Mouse (Mus musculus) E14TG2a.4 (cell line): Measurements from ENCODE around the gene Cdca5.

Experiments
- H3K27me3 ChIP-seq: 2 replicates; pipeline ENCODE4 v1.6.1; 2014; ENCODE audit warnings: low read length, control low read depth; ENCODE audit not compliant: insufficient read depth
- H3K36me3 ChIP-seq: 2 replicates; pipeline ENCODE4 v1.6.1; 2014; ENCODE audit warnings: low read length, control low read depth; ENCODE audit not compliant: insufficient read depth
- H3K4me1 ChIP-seq: replicated peaks from 2 replicates; pipeline ENCODE4 v1.6.1; 2014; ENCODE audit warnings: low read depth, low read length, control low read depth
- H3K4me3 ChIP-seq: replicated peaks from 2 replicates; pipeline ENCODE4 v1.5.1; 2014; ENCODE audit warnings: mild to moderate bottlenecking, low read length
- H3K9me3 ChIP-seq: 2 replicates; pipeline ENCODE4 v1.6.1; 2014; ENCODE audit warnings: low read length, control low read depth
- CTCF ChIP-seq: conservative IDR thresholded peaks from 2 replicates; pipeline ENCODE4 v1.5.1; 2014; ENCODE audit warnings: low read length
- NANOG ChIP-seq: IDR thresholded peaks from 2 replicates; pipeline ENCODE4 v1.6.1; 2014; ENCODE audit warnings: borderline replicate concordance, low read length, mixed read lengths
- POU5F1 ChIP-seq: IDR thresholded peaks from 2 replicates; pipeline ENCODE4 v1.6.1; 2014; ENCODE audit warnings: low read length, borderline replicate concordance

The Cdca5 gene

DNA sequence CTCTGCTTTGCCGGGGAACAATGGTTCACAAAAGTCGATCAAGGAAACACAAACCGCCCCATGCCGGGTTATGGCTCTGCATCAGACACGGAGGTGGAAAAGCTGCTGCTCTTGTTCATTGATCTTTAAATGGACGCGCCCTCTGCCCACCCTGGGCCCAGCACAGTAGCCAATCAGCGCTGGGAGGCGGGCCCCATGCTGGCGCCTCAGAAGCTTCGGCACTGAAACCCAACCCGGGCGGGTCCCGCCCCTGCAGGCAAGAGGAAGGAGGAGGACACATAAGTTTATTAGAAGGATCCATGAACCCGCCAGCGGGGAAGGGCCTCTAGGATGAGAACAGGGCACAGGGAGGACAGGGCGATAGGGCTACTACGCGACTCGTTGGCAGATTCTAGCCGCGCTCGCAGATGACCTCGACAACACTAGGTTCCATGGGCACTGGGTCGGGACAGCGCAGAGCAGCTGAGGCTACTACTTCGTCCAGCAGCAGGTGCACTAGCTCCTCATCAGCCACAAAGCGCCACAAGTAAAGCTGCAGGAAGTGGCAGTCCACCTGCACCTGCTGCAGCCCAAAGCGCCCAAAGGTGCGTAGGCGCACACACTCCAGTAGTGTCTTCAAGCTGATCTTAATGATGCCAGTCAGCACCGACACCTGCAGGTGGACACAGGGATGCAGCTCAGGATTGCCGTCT, 16.9 kb upstream of the Cdca5 start, which contains the start of gene Tm7sf2:
Gene Tm7sf2, minus strand, starts transcription at position 650 of the 692 bp plus-strand sequence.
- no peaks in the 10 kb centered on the region for H3K9me3 ChIP-seq
- peak within 1 kb of the TSS; percentile 86 for H3K4me3 ChIP-seq
- peaks cover 46% of the 10 kb centered on the region for H3K36me3 ChIP-seq
- no peaks in the 10 kb centered on the region for H3K27me3 ChIP-seq
- no peak for TF ChIP-seq CTCF
- no peak for TF ChIP-seq POU5F1
- no peak for TF ChIP-seq NANOG
- peaks cover 75% of the 10 kb centered on the region for H3K4me1 ChIP-seq

DNA sequence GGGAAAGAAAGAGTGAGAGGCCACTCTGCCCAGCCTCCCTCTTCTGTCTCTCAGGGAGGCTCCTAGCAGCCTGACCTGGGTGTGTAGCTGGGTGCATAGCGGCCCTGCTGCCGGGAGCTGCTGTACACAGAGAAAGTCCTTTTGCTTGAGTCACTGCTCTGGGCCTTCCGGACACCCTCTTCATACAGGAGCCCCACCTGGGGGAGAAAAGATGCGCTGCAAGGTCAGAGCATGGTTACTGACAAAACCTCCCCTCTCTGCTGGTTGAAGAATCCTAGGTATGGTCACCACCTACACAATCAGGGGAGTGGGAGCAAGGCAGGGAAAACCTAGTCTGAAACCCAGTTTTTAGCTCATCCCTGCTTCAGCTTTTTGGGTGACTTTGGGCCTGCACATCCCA, 15.8 kb upstream of the Cdca5 start:
- TF ChIP-seq POU5F1 (no peak), NANOG (no peak), CTCF (no peak)
- peaks cover 66% of the 10 kb centered on the region for H3K4me1 ChIP-seq

DNA sequence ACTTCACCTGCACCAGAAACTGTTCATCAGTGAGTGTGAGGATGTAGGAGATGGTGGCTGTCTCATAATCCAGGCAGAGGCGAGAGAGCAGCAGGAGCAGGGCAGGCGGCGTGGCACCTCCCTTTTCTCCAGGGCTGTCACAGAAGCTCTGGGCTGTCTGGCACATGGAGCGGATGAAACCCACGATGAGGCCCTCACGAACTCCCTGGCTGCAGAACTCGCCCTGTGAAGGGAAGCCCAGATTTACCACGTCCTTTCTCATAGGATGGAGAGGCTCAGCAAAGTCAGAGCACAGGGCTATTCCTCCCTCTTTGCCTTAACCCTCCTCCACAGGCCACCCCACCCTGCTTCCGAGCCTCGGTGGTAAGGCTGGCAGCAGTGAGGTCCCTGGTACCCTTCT, 14.9 kb upstream of the Cdca5 start:
- peaks cover 50% of the 10 kb centered on the region for H3K36me3 ChIP-seq
- TF ChIP-seq CTCF (no peak), NANOG (no peak), POU5F1 (no peak)

More for the DNA sequence above, 15.8 kb upstream of the Cdca5 start:
- H3K4me3 ChIP-seq, result no peak overlapping the region
- no peaks in the 10 kb centered on the region for H3K9me3 ChIP-seq
- H3K36me3 ChIP-seq, result peaks cover 44% of the 10 kb centered on the region
- no peaks in the 10 kb centered on the region for H3K27me3 ChIP-seq

DNA sequence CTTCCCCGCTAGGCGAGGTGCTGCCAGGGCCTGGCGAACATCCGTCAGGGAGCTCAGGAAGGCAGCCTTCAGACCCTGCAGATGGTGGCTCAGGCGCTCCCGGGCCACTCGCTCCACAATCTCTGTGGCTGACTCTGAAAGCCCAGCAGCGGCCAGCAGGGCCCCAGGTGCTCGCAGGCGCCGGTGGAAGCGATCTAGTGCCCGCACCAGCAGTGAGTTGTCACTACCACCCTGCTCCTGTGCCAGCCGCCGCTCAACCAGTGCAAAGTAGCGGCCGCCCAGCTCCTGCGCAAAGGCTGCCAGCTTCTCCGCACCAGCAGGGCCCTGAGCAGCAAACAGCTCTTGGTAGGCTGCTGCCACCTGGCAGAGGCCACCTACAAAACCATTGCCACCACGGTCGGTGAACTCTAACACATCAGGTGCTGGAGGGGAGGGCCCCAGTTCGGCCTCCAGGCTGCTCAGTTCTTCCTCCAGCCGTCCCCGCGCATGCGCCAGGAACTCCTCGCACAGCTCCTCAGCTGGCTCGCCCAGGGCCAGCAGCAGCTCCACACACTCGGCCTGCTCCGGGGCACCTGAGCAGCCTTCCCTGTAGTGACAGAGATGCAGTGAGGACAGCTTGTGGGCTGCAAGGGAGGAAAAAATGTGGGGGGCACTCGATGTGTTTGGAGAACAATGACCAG, 14.1 kb upstream of the Cdca5 start:
- TF ChIP-seq POU5F1 (no peak), NANOG (no peak), CTCF (no peak)
- Histone ChIP-seq H3K27me3 (no peaks in the 10 kb centered on the region), H3K4me3 (peak overlapping the region; percentile 79), H3K9me3 (no peaks in the 10 kb centered on the region), H3K36me3 (peaks cover 54% of the 10 kb centered on the region), H3K4me1 (peaks cover 62% of the 10 kb centered on the region)

More for the DNA sequence above, 14.9 kb upstream of the Cdca5 start:
- Histone ChIP-seq H3K9me3 (no peaks in the 10 kb centered on the region), H3K4me1 (peaks cover 62% of the 10 kb centered on the region), H3K4me3 (peak overlapping the region; percentile 79; the same call in 1 of the 2 replicates), H3K27me3 (no peaks in the 10 kb centered on the region)

DNA sequence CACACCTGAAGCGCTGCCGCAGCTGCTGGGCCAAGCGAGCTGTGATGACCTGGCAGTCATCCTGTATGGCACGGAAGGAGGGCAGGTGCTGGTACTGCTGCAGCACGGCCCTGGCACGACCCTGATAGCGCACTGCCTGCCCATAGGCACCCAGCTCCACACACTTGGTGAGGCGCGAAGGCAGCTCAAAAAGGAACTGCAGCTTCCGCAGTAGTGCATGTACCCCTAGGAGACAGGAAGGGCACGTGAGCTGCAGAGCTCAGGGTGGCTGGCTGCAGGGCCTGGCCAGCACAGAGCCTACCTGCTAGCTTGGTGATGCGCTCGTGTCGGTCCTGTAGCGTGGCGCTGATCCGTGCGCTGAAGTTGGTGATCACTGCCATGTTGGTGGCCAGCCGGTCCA, 13.5 kb upstream of the Cdca5 start:
- Histone ChIP-seq H3K27me3 (no peaks in the 10 kb centered on the region), H3K4me3 (peak overlapping the region; percentile 79), H3K9me3 (no peaks in the 10 kb centered on the region), H3K4me1 (peaks cover 65% of the 10 kb centered on the region), H3K36me3 (peaks cover 54% of the 10 kb centered on the region)
- TF ChIP-seq POU5F1 (no peak), NANOG (no peak), CTCF (no peak)

DNA sequence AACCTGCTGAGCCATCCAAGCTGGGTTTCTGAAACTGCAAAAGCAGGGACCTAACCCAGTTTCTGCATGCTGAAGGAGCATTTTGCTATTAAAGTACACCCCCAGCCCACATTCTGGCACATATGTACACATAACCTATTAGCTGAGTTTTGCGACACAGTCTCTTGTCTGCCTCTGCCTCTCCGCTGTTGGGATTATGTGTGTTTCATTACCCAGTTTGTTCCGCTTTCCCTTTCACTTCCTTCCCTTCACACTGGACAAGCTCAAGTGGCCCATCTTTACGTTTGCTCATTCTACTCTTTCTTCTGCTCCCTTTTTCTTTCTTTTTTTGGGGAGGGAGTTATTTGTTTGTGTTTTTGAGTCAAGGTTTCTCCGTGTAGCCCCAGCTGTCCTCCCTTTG, 10.9 kb upstream of the Cdca5 start:
- H3K27me3 ChIP-seq, result no peaks in the 10 kb centered on the region
- H3K9me3 ChIP-seq, result no peaks in the 10 kb centered on the region
- peaks cover 57% of the 10 kb centered on the region for H3K4me1 ChIP-seq
- peaks cover 56% of the 10 kb centered on the region for H3K36me3 ChIP-seq
- TF ChIP-seq CTCF, result no peak
- no peak for TF ChIP-seq NANOG
- TF ChIP-seq POU5F1, result no peak
- no peak overlapping the region for H3K4me3 ChIP-seq

- TF ChIP-seq NANOG, result no peak
- Histone ChIP-seq H3K4me3 (peak within 1 kb of the TSS; percentile 89), H3K9me3 (no peaks in the 10 kb centered on the region), H3K4me1 (peaks cover 43% of the 10 kb centered on the region), H3K27me3 (no peaks in the 10 kb centered on the region), H3K36me3 (peaks cover 69% of the 10 kb centered on the region)
Measured at GRCm38 (mm10) chr19:6076564-6077393, 8.0 kb upstream of the Cdca5 start, which contains the start of gene Vps51. Vps51 (minus strand) TSS chr19:6077231.

DNA sequence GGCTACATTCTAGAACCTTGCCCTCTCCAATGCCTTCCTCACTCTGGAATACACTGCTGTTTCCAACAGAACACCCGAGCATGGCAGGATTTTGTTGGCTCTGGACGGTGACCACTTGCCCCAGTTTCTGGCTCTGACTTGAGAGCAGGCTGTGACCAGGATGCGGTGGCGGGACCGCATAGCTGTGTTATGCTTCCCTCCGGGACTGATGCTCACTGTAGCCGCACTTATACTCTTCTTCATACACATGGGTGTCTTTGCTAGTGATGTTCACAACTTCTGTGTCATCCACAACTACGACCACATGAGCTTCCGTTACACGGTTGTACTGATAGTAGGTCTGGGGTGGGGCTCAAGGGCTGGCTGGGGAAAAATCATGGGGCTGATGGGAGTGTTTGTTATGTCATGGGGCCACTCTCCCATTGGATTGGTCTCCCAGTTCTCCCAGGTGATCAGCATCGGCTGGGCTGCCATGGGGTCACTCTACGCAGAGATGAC, 4.8 kb upstream of the Cdca5 start, which contains the start of gene Tmem262:
Gene Tmem262, plus strand, starts transcription at position 51 of the 498 bp plus-strand sequence.
- no peak within 1 kb of the TSS for H3K4me3 ChIP-seq
- peaks cover 64% of the 10 kb centered on the region for H3K36me3 ChIP-seq
- TF ChIP-seq POU5F1 (no peak), CTCF (no peak), NANOG (no peak)
- peaks cover 57% of the 10 kb centered on the region for H3K4me1 ChIP-seq
- no peaks in the 10 kb centered on the region for H3K27me3 ChIP-seq
- no peaks in the 10 kb centered on the region for H3K9me3 ChIP-seq
